Mouse (Mus musculus): ENCODE data around the gene Plekha8.
A peak's percentile ranks its signal among the peaks of the same experiment; 100 is the strongest.

Gene Plekha8

GRCm38 (mm10) chr6:54594469-54595329 is at the start of gene Plekha8:
TSS of gene Plekha8 (plus strand) at chr6:54595111.
- DNase-seq (ENCODE audit: low spot score in 2 of 2), result peak; percentile 66 to 89

- no peak for DNase-seq (ENCODE audit: low spot score in 2 of 2)
These were observed 46.4 kb upstream of the Plekha8 start for GRCm38 (mm10) chr6:54548314-54549019.

GRCm38 (mm10) chr6:54549311-54549710 is 45.6 kb upstream of the Plekha8 start:
- no peak for DNase-seq (ENCODE audit: low spot score in 2 of 2)

GRCm38 (mm10) chr6:54550801-54551323 is 44.0 kb upstream of the Plekha8 start:
- DNase-seq (ENCODE audit: low spot score in 2 of 2), result no peak

GRCm38 (mm10) chr6:54552721-54553413 is 42.0 kb upstream of the Plekha8 start:
- no peak for DNase-seq (ENCODE audit: low spot score in 2 of 2)

GRCm38 (mm10) chr6:54553632-54554031 is 41.3 kb upstream of the Plekha8 start:
- DNase-seq (ENCODE audit: low spot score in 2 of 2), result no peak

- no peak for DNase-seq (ENCODE audit: low spot score in 2 of 2)
These were observed 40.4 kb upstream of the Plekha8 start for GRCm38 (mm10) chr6:54554341-54555110.

GRCm38 (mm10) chr6:54555816-54556215 is 39.1 kb upstream of the Plekha8 start:
- DNase-seq (ENCODE audit: low spot score in 2 of 2), result no peak

GRCm38 (mm10) chr6:54557671-54558070 is 37.2 kb upstream of the Plekha8 start:
- DNase-seq (ENCODE audit: low spot score in 2 of 2), result no peak

GRCm38 (mm10) chr6:54558466-54558865 is 36.4 kb upstream of the Plekha8 start:
- DNase-seq (ENCODE audit: low spot score in 2 of 2), result no peak

- no peak for DNase-seq (ENCODE audit: low spot score in 2 of 2)
These were observed 32.7 kb upstream of the Plekha8 start for GRCm38 (mm10) chr6:54562018-54562809.

- DNase-seq (ENCODE audit: low spot score in 2 of 2), result no peak
These were observed 31.4 kb upstream of the Plekha8 start for GRCm38 (mm10) chr6:54563561-54563960.

GRCm38 (mm10) chr6:54564506-54564991 is 30.4 kb upstream of the Plekha8 start:
- no peak for DNase-seq (ENCODE audit: low spot score in 2 of 2)

- peak in 1 of 2 experiments; percentile 30 for DNase-seq (ENCODE audit: low spot score in 2 of 2)
These were observed 29.9 kb upstream of the Plekha8 start for GRCm38 (mm10) chr6:54565012-54565411.

GRCm38 (mm10) chr6:54565665-54566545 is 29.0 kb upstream of the Plekha8 start, which contains the start of gene Scrn1:
TSS of gene Scrn1 (minus strand) at chr6:54566489.
- peak; percentile 58 to 78 for DNase-seq (ENCODE audit: low spot score in 2 of 2)

- DNase-seq (ENCODE audit: low spot score in 2 of 2), result no peak
These were observed 28.4 kb upstream of the Plekha8 start for GRCm38 (mm10) chr6:54566546-54566919.

GRCm38 (mm10) chr6:54569776-54570175 is 25.1 kb upstream of the Plekha8 start:
- DNase-seq (ENCODE audit: low spot score in 2 of 2), result peak in 1 of 2 experiments; percentile 19

GRCm38 (mm10) chr6:54573218-54573955 is 21.5 kb upstream of the Plekha8 start:
- no peak for DNase-seq (ENCODE audit: low spot score in 2 of 2)
